Mouse (Mus musculus) duodenum, adult 2 months (tissue): ENCODE results near the gene S1pr4. TPM values are rescaled to one million over a fixed set of nuclear protein-coding genes. Genes with fewer than 3 reads are reported as not detected.

ENCODE experiments used
- polyA plus RNA-seq: library from polyadenylated mRNA; depleted of rRNA; stranded (reverse); fragments of >200 nt; gene quantifications from 2 replicates; pipeline ENCODE4 v1.2.3, GENCODE M21; 2012; ENCODE audit warnings: low replicate concordance; rRNA removed

S1pr4 gene
- 1.6 and 4.8 TPM in 2 replicates for polyA plus RNA-seq

GRCm38 (mm10) chr10:81500032-81500431 is at the start of gene S1pr4:
S1pr4 (minus strand) TSS chr10:81500132.

GRCm38 (mm10) chr10:81545161-81545747 is 45.3 kb upstream of the S1pr4 start, which contains the start of gene Gna11:
Gna11 (minus strand) TSS chr10:81545190.

GRCm38 (mm10) chr10:81524051-81524605 is 24.2 kb upstream of the S1pr4 start, which contains the start of gene Gna15:
Gna15 (minus strand) TSS chr10:81524225.

GRCm38 (mm10) chr10:81496264-81496901 is 3.5 kb downstream of the S1pr4 start, which contains the start of gene Ncln:
Ncln (minus strand) TSS chr10:81496392.

GRCm38 (mm10) chr10:81482533-81482889 is 17.4 kb downstream of the S1pr4 start, which contains the start of gene Celf5:
Celf5 (minus strand) TSS chr10:81482709.

GRCm38 (mm10) chr10:81455181-81455895 is 44.6 kb downstream of the S1pr4 start, which contains the start of gene Nfic:
Nfic (minus strand) TSS chr10:81455635.

Other genes with a start within 250 kb of the S1pr4 start
- gene Matk, start 247.2 kb downstream of the S1pr4 start, polyA plus RNA-seq, result 6.3 and 7.7 TPM in 2 replicates
- 168 and 195 TPM in 2 replicates for gene Mrpl54, start 233.2 kb downstream of the S1pr4 start, polyA plus RNA-seq
- 133 and 217 TPM in 2 replicates for gene Apba3, start 233.2 kb downstream of the S1pr4 start, polyA plus RNA-seq
- gene Tjp3, start 208.6 kb downstream of the S1pr4 start, polyA plus RNA-seq, result 181 and 192 TPM in 2 replicates
- gene Pip5k1c, start 207.2 kb downstream of the S1pr4 start, polyA plus RNA-seq, result 40.1 and 52.6 TPM in 2 replicates
- gene Cactin, start 179.0 kb downstream of the S1pr4 start, polyA plus RNA-seq, result 18.0 and 21.0 TPM in 2 replicates
- gene Tbxa2r, start 171.4 kb downstream of the S1pr4 start, polyA plus RNA-seq, result 10.9 and 12.5 TPM in 2 replicates
- gene Gipc3, start 156.9 kb downstream of the S1pr4 start, polyA plus RNA-seq, result 1.3 and 1.4 TPM in 2 replicates
- gene Hmg20b, start 149.7 kb downstream of the S1pr4 start, polyA plus RNA-seq, result 221 and 244 TPM in 2 replicates
- 14.7 and 31.5 TPM in 2 replicates for gene Mfsd12, start 142.6 kb downstream of the S1pr4 start, polyA plus RNA-seq
- 9.2 and 36.1 TPM in 2 replicates for gene 4930404N11Rik, start 134.3 kb downstream of the S1pr4 start, polyA plus RNA-seq
- gene Fzr1, start 121.6 kb downstream of the S1pr4 start, polyA plus RNA-seq, result 85.3 and 131 TPM in 2 replicates
- gene Dohh, start 115.7 kb downstream of the S1pr4 start, polyA plus RNA-seq, result 83.2 and 110 TPM in 2 replicates
- gene Gm48551, start 115.7 kb downstream of the S1pr4 start, polyA plus RNA-seq, result 1.3 and 3.5 TPM in 2 replicates
- 4.4 and 4.7 TPM in 2 replicates for gene Gm48552, start 111.1 kb downstream of the S1pr4 start, polyA plus RNA-seq
- 6,225 and 12,735 TPM in 2 replicates for gene Smim24, start 107.1 kb downstream of the S1pr4 start, polyA plus RNA-seq
- 14.0 and 23.5 TPM in 2 replicates for gene Nfic, start 44.5 kb downstream of the S1pr4 start, polyA plus RNA-seq
- gene Celf5, start 17.4 kb downstream of the S1pr4 start, polyA plus RNA-seq, result 3.8 and 8.4 TPM in 2 replicates
- gene Ncln, start 3.7 kb downstream of the S1pr4 start, polyA plus RNA-seq, result 449 and 530 TPM in 2 replicates
- 1.3 and 1.6 TPM in 2 replicates for gene Gna15, start 24.1 kb upstream of the S1pr4 start, polyA plus RNA-seq
- 397 and 652 TPM in 2 replicates for gene Gna11, start 45.1 kb upstream of the S1pr4 start, polyA plus RNA-seq
- 1,935 and 3,654 TPM in 2 replicates for gene Aes, start 59.4 kb upstream of the S1pr4 start, polyA plus RNA-seq
- gene Tle2, start 74.4 kb upstream of the S1pr4 start, polyA plus RNA-seq, result 18.3 and 66.9 TPM in 2 replicates
- gene Tle6, start 100.9 kb upstream of the S1pr4 start, polyA plus RNA-seq, result 6.1 and 27.7 TPM in 2 replicates
- 0.40 and 0.58 TPM in 2 replicates for gene BC025920, start 106.1 kb upstream of the S1pr4 start, polyA plus RNA-seq
- gene Sirt6, start 127.7 kb upstream of the S1pr4 start, polyA plus RNA-seq, result 33.5 and 36.6 TPM in 2 replicates
- 12.7 and 25.7 TPM in 2 replicates for gene Ankrd24, start 128.4 kb upstream of the S1pr4 start, polyA plus RNA-seq
- not detected in 2 replicates for gene Gm10778, start 148.9 kb upstream of the S1pr4 start, polyA plus RNA-seq
- not detected in 2 replicates for gene Zfp433, start 204.7 kb upstream of the S1pr4 start, polyA plus RNA-seq